ENCODE assay signal across 8 mouse cellular contexts in genomic region chr7:125581317-125581672, GRCm38 (mm10). TPM values are rescaled to one million over a fixed set of nuclear protein-coding genes. Genes with fewer than 3 reads are reported as not detected.
A peak's percentile ranks its signal among the peaks of the same experiment; 100 is the strongest.
DNase-seq lines count a peak whose midpoint lies in the region; ATAC-seq and TF ChIP-seq lines count a peak whose summit lies in the region.

No protein-coding gene starts in this region.

- H3K4me1 ChIP-seq in hindbrain, embryonic 14.5 days (replicated peaks; ENCODE audit: control insufficient read depth, insufficient read depth, low read length), result 0 out of 2 replicates have a peak, but pooled peaks cover 3% of the 10 kb centered on the region

- POLR2A ChIA-PET in Patski (lab: Charles Lee), result interaction anchor here (0.8 to 1.9 kb wide), 4 partner anchors 106 to 161 kb away, joined by 3 to 9 read pairs (median 4); no protein-coding TSS in a partner anchor

- in situ Hi-C loops in Patski (cut with MboI; ENCODE audit: low pct_unique_long_range_greater_than_20kb), result no loop called here

- no peaks in the 10 kb centered on the region for H3K9me3 ChIP-seq in hindbrain, embryonic 14.5 days (ENCODE audit: control insufficient read depth, low read length)

- peak overlapping the region; percentile 61 for H3K9ac ChIP-seq in hindbrain, embryonic 14.5 days

- no peak for DNase-seq in Patski (ENCODE audit: low read depth, low spot score)
- DNase-seq in cerebellum, postnatal 14 days, result peak; percentile 94 to 95
- peak; percentile 83 to 85 for DNase-seq in frontal cortex, postnatal 25 days (ENCODE audit: low spot score in 2 of 2)
- peak; percentile 85 for DNase-seq in hindbrain, embryonic 14.5 days (ENCODE audit: low spot score)
- DNase-seq in layer of hippocampus, postnatal 25 days (ENCODE audit: extremely low spot score in 1 of 2, low spot score in 1 of 2), result peak; percentile 88 to 94
- DNase-seq in lung, postnatal 14 days, result peak; percentile 95
- DNase-seq in retina, adult 2 months (ENCODE audit: low read depth, low spot score), result peak; percentile 44
- peak; percentile 93 for DNase-seq in thymus, postnatal 25 days

- H3K4me2 ChIP-seq in hindbrain, embryonic 14.5 days (replicated peaks), result peak overlapping the region; percentile 96

- peak overlapping the region; percentile 40 for H3K4me3 ChIP-seq in hindbrain, embryonic 14.5 days (replicated peaks; ENCODE audit: low read length)

- TF ChIP-seq CTCF in Patski (IDR thresholded peaks at IDR 0.05), result no peak

- H3K36me3 ChIP-seq in hindbrain, embryonic 14.5 days (replicated peaks; ENCODE audit: control insufficient read depth, insufficient read depth), result no peaks in the 10 kb centered on the region

- CTCF ChIA-PET in Patski (lab: Charles Lee), result interaction anchor here (0.6 to 2.2 kb wide), 10 partner anchors 9 to 161 kb away, joined by 3 to 34 read pairs (median 5); no protein-coding TSS in a partner anchor

- H3K27ac ChIP-seq in hindbrain, embryonic 14.5 days, result no peak overlapping the region

- H3K27me3 ChIP-seq in Patski, result no peaks in the 10 kb centered on the region
- H3K27me3 ChIP-seq in hindbrain, embryonic 14.5 days (ENCODE audit: control insufficient read depth, insufficient read depth, low read length), result no peaks in the 10 kb centered on the region

- peak; percentile 62 for ATAC-seq in Patski
- peak; percentile 85 for ATAC-seq in hindbrain, embryonic 14.5 days (ENCODE audit: low FRiP score)

- 4% methylated on average over 21 of the region's 21 CpGs for WGBS in hindbrain, embryonic 14.5 days

RNA-seq across cellular contexts. Expression of gene Il21r, which starts 21.9 kb away (rescaled TPM):
- polyA plus RNA-seq in Patski (2021), result not detected
- polyA plus RNA-seq in hindbrain, embryonic 14.5 days (2014; fragmentation: Nextera tagmentation; extraction: Ambion mirVana), result 0.40 and 0.50 TPM in 2 replicates
- total RNA-seq in layer of hippocampus, postnatal 25 days (2021), result 1 to 10 TPM in 1 of 2 experiments, under 1 TPM in 1; 0.89 to 1.1 TPM

RNA-seq across cellular contexts. Expression of gene Il4ra, which starts 29.4 kb away (rescaled TPM):
- polyA plus RNA-seq in Patski (2021), result 16.5 TPM
- 3.9 and 4.6 TPM in 2 replicates for polyA plus RNA-seq in hindbrain, embryonic 14.5 days (2014; fragmentation: Nextera tagmentation; extraction: Ambion mirVana)
- 1 to 10 TPM; 3.7 to 4.6 TPM for total RNA-seq in layer of hippocampus, postnatal 25 days (2021)
